In genomic region chr8:13678182-13678581, GRCm38 (mm10) we compare ENCODE assay signal across 8 mouse cellular contexts. TPM values are rescaled to one million over a fixed set of nuclear protein-coding genes. Genes with fewer than 3 reads are reported as not detected.
A peak's percentile ranks its signal among the peaks of the same experiment; 100 is the strongest.
DNase-seq lines count a peak whose midpoint lies in the region; ATAC-seq and TF ChIP-seq lines count a peak whose summit lies in the region.

No protein-coding gene starts in this region.

- H3K9me3 ChIP-seq in lung, embryonic 15.5 days, result no peaks in the 10 kb centered on the region
- no peaks in the 10 kb centered on the region for H3K9me3 ChIP-seq in embryonic facial prominence, embryonic 15.5 days (replicated peaks)
- no peaks in the 10 kb centered on the region for H3K9me3 ChIP-seq in limb, embryonic 13.5 days

- peak overlapping the region; percentile 92 for H3K4me2 ChIP-seq in lung, embryonic 15.5 days
- H3K4me2 ChIP-seq in embryonic facial prominence, embryonic 15.5 days (replicated peaks), result peak overlapping the region; percentile 73
- peak overlapping the region; percentile 88 for H3K4me2 ChIP-seq in limb, embryonic 13.5 days (replicated peaks)

- DNase-seq in lung, postnatal 4 days, result no peak
- DNase-seq in right cerebral cortex, postnatal 25 days, result no peak
- no peak for DNase-seq in urinary bladder, postnatal 36 days (ENCODE audit: low spot score in 2 of 2)
- no peak for DNase-seq in gastrocnemius, postnatal 14 days

- H3K4me3 ChIP-seq in lung, embryonic 15.5 days, result peak overlapping the region; percentile 73
- H3K4me3 ChIP-seq in embryonic facial prominence, embryonic 15.5 days (replicated peaks), result peak overlapping the region; percentile 76
- H3K4me3 ChIP-seq in limb, embryonic 13.5 days, result peak overlapping the region; percentile 79
- H3K4me3 ChIP-seq in small intestine, adult 2 months (ENCODE audit: low read depth, low read length), result peak overlapping the region; percentile 90

- intact Hi-C loops in gastrocnemius, postnatal 14 days (cut with DNase I; ENCODE audit: low total_unique reads), result no loop called here

- 36% methylated on average over 8 of the region's 8 CpGs for WGBS in lung, embryonic 15.5 days
- WGBS in embryonic facial prominence, embryonic 15.5 days, result 42% methylated on average over 8 of the region's 8 CpGs
- WGBS in limb, embryonic 13.5 days, result 51% methylated on average over 8 of the region's 8 CpGs
- 11% methylated on average over 8 of the region's 8 CpGs for WGBS in small intestine, adult 2 months

- no peaks in the 10 kb centered on the region for H3K36me3 ChIP-seq in lung, embryonic 15.5 days
- no peaks in the 10 kb centered on the region for H3K36me3 ChIP-seq in embryonic facial prominence, embryonic 15.5 days
- no peaks in the 10 kb centered on the region for H3K36me3 ChIP-seq in limb, embryonic 13.5 days
- no peaks in the 10 kb centered on the region for H3K36me3 ChIP-seq in small intestine, adult 2 months (ENCODE audit: control insufficient read depth, insufficient read depth, low read length)

- H3K27me3 ChIP-seq in lung, embryonic 15.5 days, result peaks cover 8% of the 10 kb centered on the region; the same call in 1 of the 2 replicates
- H3K27me3 ChIP-seq in embryonic facial prominence, embryonic 15.5 days, result peaks cover 6% of the 10 kb centered on the region; the same call in 1 of the 2 replicates
- H3K27me3 ChIP-seq in limb, embryonic 13.5 days, result peaks cover 30% of the 10 kb centered on the region
- no peaks in the 10 kb centered on the region for H3K27me3 ChIP-seq in small intestine, adult 2 months (ENCODE audit: control insufficient read depth, insufficient read depth, low read length)

- no peak for TF ChIP-seq CTCF in small intestine, adult 2 months (IDR thresholded peaks at IDR 0.05; ENCODE audit: extremely low read depth, insufficient read length, insufficient replicate concordance, low read depth, low read length)

- H3K9ac ChIP-seq in lung, embryonic 15.5 days, result no peak overlapping the region
- H3K9ac ChIP-seq in embryonic facial prominence, embryonic 15.5 days, result no peak overlapping the region
- H3K9ac ChIP-seq in limb, embryonic 13.5 days, result no peak overlapping the region

- H3K27ac ChIP-seq in lung, embryonic 15.5 days, result no peak overlapping the region
- no peak overlapping the region for H3K27ac ChIP-seq in embryonic facial prominence, embryonic 15.5 days (replicated peaks)
- no peak overlapping the region for H3K27ac ChIP-seq in limb, embryonic 13.5 days
- H3K27ac ChIP-seq in small intestine, adult 2 months (ENCODE audit: insufficient read depth, low read depth, low read length), result no peak overlapping the region

- peaks cover 37% of the 10 kb centered on the region for H3K4me1 ChIP-seq in lung, embryonic 15.5 days
- peaks cover 35% of the 10 kb centered on the region for H3K4me1 ChIP-seq in embryonic facial prominence, embryonic 15.5 days
- peaks cover 21% of the 10 kb centered on the region for H3K4me1 ChIP-seq in limb, embryonic 13.5 days
- peaks cover 15% of the 10 kb centered on the region for H3K4me1 ChIP-seq in small intestine, adult 2 months (ENCODE audit: control insufficient read depth, insufficient read depth, insufficient read length, low read length)

- ATAC-seq in lung, embryonic 15.5 days (ENCODE audit: borderline replicate concordance, extremely low read depth, low FRiP score, low TSS enrichment), result no peak
- ATAC-seq in embryonic facial prominence, embryonic 15.5 days (ENCODE audit: insufficient number of reproducible peaks, low FRiP score, low TSS enrichment, low read depth), result no peak
- ATAC-seq in limb, embryonic 13.5 days (ENCODE audit: low FRiP score, low read depth), result no peak

- TF ChIP-seq POLR2A in small intestine, adult 2 months (IDR thresholded peaks at IDR 0.05; ENCODE audit: low read depth, low read length), result no peak

RNA-seq across cellular contexts. Expression of gene Rasa3, which starts 0.8 kb away (rescaled TPM):
- polyA plus RNA-seq in lung, embryonic 15.5 days (2015; fragmentation: Nextera tagmentation; extraction: Ambion mirVana), result 42.8 and 45.6 TPM in 2 replicates
- 36.0 and 37.4 TPM in 2 replicates for polyA plus RNA-seq in embryonic facial prominence, embryonic 15.5 days (2015; fragmentation: Nextera tagmentation; extraction: Ambion mirVana)
- 20.5 and 25.3 TPM in 2 replicates for polyA plus RNA-seq in limb, embryonic 13.5 days (2015; fragmentation: Nextera tagmentation; extraction: Ambion mirVana)
- polyA plus RNA-seq in small intestine, adult 2 months (2012; rRNA removed), result 8.5 and 13.1 TPM in 2 replicates
- total RNA-seq in gastrocnemius, postnatal 14 days (2021), result 10 to 100 TPM; 18.5 to 18.8 TPM

RNA-seq across cellular contexts. Expression of gene Cfap97d2, which starts 27.5 kb away (rescaled TPM):
- polyA plus RNA-seq in lung, embryonic 15.5 days (2015; fragmentation: Nextera tagmentation; extraction: Ambion mirVana), result 0.17 and 0.24 TPM in 2 replicates
- polyA plus RNA-seq in embryonic facial prominence, embryonic 15.5 days (2015; fragmentation: Nextera tagmentation; extraction: Ambion mirVana), result 1.4 and 2.3 TPM in 2 replicates
- not detected in 2 replicates for polyA plus RNA-seq in limb, embryonic 13.5 days (2015; fragmentation: Nextera tagmentation; extraction: Ambion mirVana)
- not detected in 2 replicates for polyA plus RNA-seq in small intestine, adult 2 months (2012; rRNA removed)
- not detected for total RNA-seq in gastrocnemius, postnatal 14 days (2021)
